Mouse (Mus musculus): ENCODE measurements around the gene Sltm.

DNA sequence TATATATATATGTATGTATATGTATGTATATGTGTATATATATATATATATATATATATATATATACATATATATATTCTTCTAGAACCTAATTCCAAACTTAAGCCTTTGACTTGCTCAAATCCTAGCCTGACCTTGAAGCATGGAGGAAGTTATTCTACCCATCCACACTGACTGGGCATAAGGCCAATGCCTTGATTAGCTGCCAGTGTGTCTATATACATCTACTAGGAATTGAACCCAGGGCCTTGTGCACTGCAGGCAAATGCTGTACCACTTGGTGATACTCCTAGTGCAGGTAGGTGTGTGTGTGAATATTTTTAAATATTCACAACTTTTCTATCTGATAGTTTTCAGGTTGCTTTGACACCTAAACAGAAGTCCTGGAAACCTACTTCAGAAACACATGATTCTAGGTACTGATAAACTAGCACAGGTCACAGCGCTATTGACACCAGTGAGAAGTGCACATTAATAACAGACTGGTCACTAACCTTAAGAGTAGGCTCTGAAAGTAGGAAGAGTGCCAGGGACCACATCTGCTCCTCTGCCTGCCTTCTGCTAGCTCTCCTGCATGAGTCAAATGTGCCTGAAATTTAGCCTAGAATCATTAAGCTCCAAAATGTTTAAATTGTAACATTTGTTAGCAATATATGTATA is 59.8 kb downstream of the Sltm start:
- TF ChIP-seq HCFC1 (IDR thresholded peaks at IDR 0.05; ENCODE audit: borderline replicate concordance, insufficient read depth, low read length) (no peak), ZC3H11A (IDR thresholded peaks at IDR 0.05; ENCODE audit: borderline replicate concordance, low read depth, low read length) (no peak), CHD2 (IDR thresholded peaks at IDR 0.05; ENCODE audit: low read depth, low read length) (no peak), MAFK (IDR thresholded peaks at IDR 0.05; ENCODE audit: insufficient read depth, low read depth, low read length) (no peak), ZNF384 (IDR thresholded peaks at IDR 0.05; ENCODE audit: low read depth, low read length) (no peak)

Measured in ES-E14 (cell line).